Mouse (Mus musculus): ENCODE data around the gene Cad. TPM values are rescaled to one million over a fixed set of nuclear protein-coding genes. Genes with fewer than 3 reads are reported as not detected.
"Not testable (repeated sequence)": the region's sequence is repeated elsewhere in the genome, so short reads cannot be mapped to it uniquely, and the experiment has no call there.

Cad gene
- polyA plus RNA-seq, 1 experiment from 2014 or later, result 13.3 TPM

GRCm38 (mm10) chr5:31030926-31031325 lies 23.7 kb upstream of the Cad start:
- H3K9ac ChIP-seq (ENCODE audit: low read length), result no peak overlapping the region
- no peak overlapping the region for H3K4me3 ChIP-seq (ENCODE audit: control insufficient read depth in 1 of 2, insufficient read depth in 1 of 2, low read depth in 1 of 2, low read length in 2 of 2)
- WGBS, result 79% methylated on average over 4 of the region's 4 CpGs
- H3K36me3 ChIP-seq (ENCODE audit: control insufficient read depth, insufficient read depth, low read length), result no peaks in the 10 kb centered on the region
- H3K9me3 ChIP-seq (ENCODE audit: control insufficient read depth, low read length), result no peaks in the 10 kb centered on the region
- peaks cover 2 to 4% of the 10 kb centered on the region in 2 experiments; a peak in 1 of 4 replicates for H3K4me1 ChIP-seq (ENCODE audit: control insufficient read depth in 2 of 2, insufficient read depth in 2 of 2, low read length in 2 of 2)
- no peak overlapping the region for H3K27ac ChIP-seq (replicated peaks in 1 of 2; ENCODE audit: control insufficient read depth in 1 of 2, insufficient read depth in 1 of 2, low read depth in 2 of 2, low read length in 2 of 2)
- no peak for ATAC-seq (ENCODE audit: insufficient number of reproducible peaks, insufficient read depth, low FRiP score, low read depth)
- H3K4me2 ChIP-seq (ENCODE audit: low read length), result no peak overlapping the region
- no peaks in the 10 kb centered on the region for H3K27me3 ChIP-seq (ENCODE audit: control insufficient read depth, insufficient read depth, low read length)

- WGBS, result 79% methylated on average over 8 of the region's 8 CpGs
- H3K36me3 ChIP-seq (ENCODE audit: control insufficient read depth, insufficient read depth, low read length), result peaks cover 3% of the 10 kb centered on the region; the same call in 1 of the 2 replicates
- no peak overlapping the region for H3K4me2 ChIP-seq (ENCODE audit: low read length)
- no peak overlapping the region for H3K4me3 ChIP-seq (ENCODE audit: control insufficient read depth in 1 of 2, insufficient read depth in 1 of 2, low read depth in 1 of 2, low read length in 2 of 2)
- no peaks in the 10 kb centered on the region for H3K27me3 ChIP-seq (ENCODE audit: control insufficient read depth, insufficient read depth, low read length)
- no peaks in the 10 kb centered on the region for H3K9me3 ChIP-seq (ENCODE audit: control insufficient read depth, low read length)
- no peak overlapping the region for H3K27ac ChIP-seq (replicated peaks in 1 of 2; ENCODE audit: control insufficient read depth in 1 of 2, insufficient read depth in 1 of 2, low read depth in 2 of 2, low read length in 2 of 2)
- ATAC-seq (ENCODE audit: insufficient number of reproducible peaks, insufficient read depth, low FRiP score, low read depth), result no peak
- no peak overlapping the region for H3K9ac ChIP-seq (ENCODE audit: low read length)
- peaks cover 2 to 4% of the 10 kb centered on the region in 2 experiments; a peak in 1 of 4 replicates for H3K4me1 ChIP-seq (ENCODE audit: control insufficient read depth in 2 of 2, insufficient read depth in 2 of 2, low read length in 2 of 2)
These were observed 23.1 kb upstream of the Cad start for GRCm38 (mm10) chr5:31031508-31031907.

GRCm38 (mm10) chr5:31034669-31035068 lies 19.9 kb upstream of the Cad start:
- WGBS, result 85% methylated on average over 6 of the region's 6 CpGs
- H3K9ac ChIP-seq (ENCODE audit: low read length), result no peak overlapping the region
- peaks cover 2 to 4% of the 10 kb centered on the region in 2 experiments; a peak in 1 of 4 replicates for H3K4me1 ChIP-seq (ENCODE audit: control insufficient read depth in 2 of 2, insufficient read depth in 2 of 2, low read length in 2 of 2)
- no peak overlapping the region for H3K4me3 ChIP-seq (ENCODE audit: control insufficient read depth in 1 of 2, insufficient read depth in 1 of 2, low read depth in 1 of 2, low read length in 2 of 2)
- no peak overlapping the region for H3K4me2 ChIP-seq (ENCODE audit: low read length)
- no peaks in the 10 kb centered on the region for H3K9me3 ChIP-seq (ENCODE audit: control insufficient read depth, low read length)
- no peaks in the 10 kb centered on the region for H3K27me3 ChIP-seq (ENCODE audit: control insufficient read depth, insufficient read depth, low read length)
- no peak overlapping the region for H3K27ac ChIP-seq (replicated peaks in 1 of 2; ENCODE audit: control insufficient read depth in 1 of 2, insufficient read depth in 1 of 2, low read depth in 2 of 2, low read length in 2 of 2)
- H3K36me3 ChIP-seq (ENCODE audit: control insufficient read depth, insufficient read depth, low read length), result peaks cover 16% of the 10 kb centered on the region
- ATAC-seq (ENCODE audit: insufficient number of reproducible peaks, insufficient read depth, low FRiP score, low read depth), result no peak

- not testable (repeated sequence) for ATAC-seq (ENCODE audit: insufficient number of reproducible peaks, insufficient read depth, low FRiP score, low read depth); H3K4me1 ChIP-seq (ENCODE audit: control insufficient read depth in 2 of 2, insufficient read depth in 2 of 2, low read length in 2 of 2)
- 80% methylated on average over 11 of the region's 11 CpGs for WGBS
These were observed 18.0 kb upstream of the Cad start for GRCm38 (mm10) chr5:31036556-31036955.

GRCm38 (mm10) chr5:31038171-31038845 lies 16.3 kb upstream of the Cad start:
- H3K36me3 ChIP-seq (ENCODE audit: control insufficient read depth, insufficient read depth, low read length), result peaks cover 47% of the 10 kb centered on the region

More at GRCm38 (mm10) chr5:31036556-31036955, 18.0 kb upstream of the Cad start:
- H3K27me3 ChIP-seq (ENCODE audit: control insufficient read depth, insufficient read depth, low read length); H3K4me3 ChIP-seq (ENCODE audit: control insufficient read depth in 1 of 2, insufficient read depth in 1 of 2, low read depth in 1 of 2, low read length in 2 of 2); H3K9ac ChIP-seq (ENCODE audit: low read length); H3K27ac ChIP-seq (replicated peaks in 1 of 2; ENCODE audit: control insufficient read depth in 1 of 2, insufficient read depth in 1 of 2, low read depth in 2 of 2, low read length in 2 of 2); H3K4me2 ChIP-seq (ENCODE audit: low read length); H3K9me3 ChIP-seq (ENCODE audit: control insufficient read depth, low read length): not testable (repeated sequence)
- peaks cover 31% of the 10 kb centered on the region for H3K36me3 ChIP-seq (ENCODE audit: control insufficient read depth, insufficient read depth, low read length)

DNA sequence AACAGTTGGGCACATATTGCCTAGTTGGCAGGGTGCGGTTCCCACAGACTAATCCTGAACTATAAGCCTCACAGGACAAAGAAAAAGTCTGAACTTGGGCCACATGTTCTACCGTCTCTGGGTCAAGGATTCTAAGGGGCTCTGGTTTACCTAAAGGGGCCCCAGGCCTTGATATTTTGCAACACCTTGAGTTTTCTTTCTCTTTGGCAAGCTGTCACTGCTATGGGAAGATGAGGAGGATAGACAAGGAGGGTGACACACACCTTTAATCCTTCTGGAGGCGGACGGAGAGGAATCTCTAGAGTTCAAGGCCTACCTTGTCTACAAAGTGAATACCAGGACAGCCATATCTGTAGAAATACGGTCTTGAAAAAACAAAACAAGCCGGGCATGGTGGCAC lies 8.2 kb upstream of the Cad start:
- Histone ChIP-seq H3K9ac (ENCODE audit: low read length) (no peak overlapping the region), H3K4me2 (ENCODE audit: low read length) (no peak overlapping the region), H3K9me3 (ENCODE audit: control insufficient read depth, low read length) (no peaks in the 10 kb centered on the region), H3K36me3 (ENCODE audit: control insufficient read depth, insufficient read depth, low read length) (peaks cover 25% of the 10 kb centered on the region), H3K27me3 (ENCODE audit: control insufficient read depth, insufficient read depth, low read length) (no peaks in the 10 kb centered on the region), H3K27ac (replicated peaks in 1 of 2; ENCODE audit: control insufficient read depth in 1 of 2, insufficient read depth in 1 of 2, low read depth in 2 of 2, low read length in 2 of 2) (no peak overlapping the region), H3K4me1 (ENCODE audit: control insufficient read depth in 2 of 2, insufficient read depth in 2 of 2, low read length in 2 of 2) (0 out of 4 replicates have a peak, but pooled peaks cover 0 to 5% of the 10 kb centered on the region in 2 experiments), H3K4me3 (ENCODE audit: control insufficient read depth in 1 of 2, insufficient read depth in 1 of 2, low read depth in 1 of 2, low read length in 2 of 2) (no peak overlapping the region)
- WGBS, result 89% methylated on average over 6 of the region's 6 CpGs
- ATAC-seq (ENCODE audit: insufficient number of reproducible peaks, insufficient read depth, low FRiP score, low read depth), result no peak

More at GRCm38 (mm10) chr5:31038171-31038845, 16.3 kb upstream of the Cad start:
- ATAC-seq (ENCODE audit: insufficient number of reproducible peaks, insufficient read depth, low FRiP score, low read depth), result no peak
- H3K4me1 ChIP-seq (ENCODE audit: control insufficient read depth in 2 of 2, insufficient read depth in 2 of 2, low read length in 2 of 2), result peaks cover 2 to 4% of the 10 kb centered on the region in 2 experiments; a peak in 1 of 4 replicates
- H3K9me3 ChIP-seq (ENCODE audit: control insufficient read depth, low read length), result no peaks in the 10 kb centered on the region
- H3K27me3 ChIP-seq (ENCODE audit: control insufficient read depth, insufficient read depth, low read length), result no peaks in the 10 kb centered on the region
- 83% methylated on average over 7 of the region's 7 CpGs for WGBS
- H3K9ac ChIP-seq (ENCODE audit: low read length), result no peak overlapping the region
- no peak overlapping the region for H3K27ac ChIP-seq (replicated peaks in 1 of 2; ENCODE audit: control insufficient read depth in 1 of 2, insufficient read depth in 1 of 2, low read depth in 2 of 2, low read length in 2 of 2)
- no peak overlapping the region for H3K4me3 ChIP-seq (ENCODE audit: control insufficient read depth in 1 of 2, insufficient read depth in 1 of 2, low read depth in 1 of 2, low read length in 2 of 2)
- no peak overlapping the region for H3K4me2 ChIP-seq (ENCODE audit: low read length)

GRCm38 (mm10) chr5:31047074-31047473 lies 7.5 kb upstream of the Cad start:
- Histone ChIP-seq H3K9ac (ENCODE audit: low read length) (peak overlapping the region; percentile 92), H3K27ac (replicated peaks in 1 of 2; ENCODE audit: control insufficient read depth in 1 of 2, insufficient read depth in 1 of 2, low read depth in 2 of 2, low read length in 2 of 2) (no peak overlapping the region), H3K27me3 (ENCODE audit: control insufficient read depth, insufficient read depth, low read length) (no peaks in the 10 kb centered on the region), H3K4me1 (ENCODE audit: control insufficient read depth in 2 of 2, insufficient read depth in 2 of 2, low read length in 2 of 2) (0 out of 4 replicates have a peak, but pooled peaks cover 0 to 5% of the 10 kb centered on the region in 2 experiments), H3K36me3 (ENCODE audit: control insufficient read depth, insufficient read depth, low read length) (peaks cover 22% of the 10 kb centered on the region), H3K4me3 (ENCODE audit: control insufficient read depth in 1 of 2, insufficient read depth in 1 of 2, low read depth in 1 of 2, low read length in 2 of 2) (peak overlapping the region in 1 of 2 experiments; percentile 74; a peak in 2 of 4 replicates), H3K9me3 (ENCODE audit: control insufficient read depth, low read length) (no peaks in the 10 kb centered on the region), H3K4me2 (ENCODE audit: low read length) (peak overlapping the region; percentile 89)
- no peak for ATAC-seq (ENCODE audit: insufficient number of reproducible peaks, insufficient read depth, low FRiP score, low read depth)
- 80% methylated on average over 5 of the region's 5 CpGs for WGBS
